12 mouse cellular contexts compared by ENCODE assay signal in genomic region chr13:40979321-40979720, GRCm38 (mm10). TPM values are rescaled to one million over a fixed set of nuclear protein-coding genes. Genes with fewer than 3 reads are reported as not detected.
DNase-seq lines count a peak whose midpoint lies in the region; ATAC-seq and TF ChIP-seq lines count a peak whose summit lies in the region.
"Had no signal": no experiment of that assay in that cellular context is flagged by ENCODE, and none has a peak within 500 bp of the region (broad histone marks: within the 10 kb centered on the region; RNA-seq: fewer than 3 reads in every experiment).

No protein-coding gene starts in this region.

- DNase-seq in forebrain, postnatal 0 days, result no peak
- DNase-seq in kidney, postnatal 14 days, result peak; percentile 65
- no peak for DNase-seq in layer of hippocampus, adult 9-11 months
- no peak for DNase-seq in MN1 (ENCODE audit: low spot score)
- DNase-seq in right cerebral cortex, postnatal 25 days, result no peak
- DNase-seq: gastrocnemius, postnatal 10 days; thymus, postnatal 4 days had no signal

- no peak for ATAC-seq in forebrain, postnatal 0 days
- ATAC-seq in forebrain, embryonic 12.5 days (ENCODE audit: low FRiP score), result no peak
- no peak for ATAC-seq in neural tube, embryonic 13.5 days (ENCODE audit: low read depth)
- ATAC-seq in neural tube, embryonic 15.5 days (ENCODE audit: low FRiP score), result no peak

- no peak overlapping the region for H3K27ac ChIP-seq in forebrain, postnatal 0 days (ENCODE audit: low read depth, low read length)
- no peak overlapping the region for H3K27ac ChIP-seq in forebrain, embryonic 12.5 days
- 0 out of 2 replicates have a peak overlapping the region, but pooled peaks have one; percentile 18 for H3K27ac ChIP-seq in neural tube, embryonic 13.5 days (replicated peaks)
- H3K27ac ChIP-seq in neural tube, embryonic 15.5 days (replicated peaks), result no peak overlapping the region
- H3K27ac ChIP-seq: liver, embryonic 15.5 days had no signal

- H3K36me3 ChIP-seq in forebrain, postnatal 0 days (ENCODE audit: insufficient read depth), result no peaks in the 10 kb centered on the region
- no peaks in the 10 kb centered on the region for H3K36me3 ChIP-seq in forebrain, embryonic 12.5 days (replicated peaks)
- H3K36me3 ChIP-seq in neural tube, embryonic 13.5 days, result no peaks in the 10 kb centered on the region
- no peaks in the 10 kb centered on the region for H3K36me3 ChIP-seq in neural tube, embryonic 15.5 days
- H3K36me3 ChIP-seq: liver, embryonic 15.5 days had no signal

- H3K4me2 ChIP-seq in forebrain, postnatal 0 days (ENCODE audit: low read depth), result no peak overlapping the region
- H3K4me2 ChIP-seq in forebrain, embryonic 12.5 days, result no peak overlapping the region
- H3K4me2 ChIP-seq in neural tube, embryonic 13.5 days, result no peak overlapping the region
- H3K4me2 ChIP-seq in neural tube, embryonic 15.5 days, result no peak overlapping the region
- H3K4me2 ChIP-seq: liver, embryonic 15.5 days had no signal

- 62% methylated on average over 2 of the region's 2 CpGs for WGBS in forebrain, postnatal 0 days
- 65% methylated on average over 2 of the region's 2 CpGs for WGBS in forebrain, embryonic 12.5 days
- WGBS in neural tube, embryonic 13.5 days, result 75% methylated on average over 2 of the region's 2 CpGs
- 61% methylated on average over 2 of the region's 2 CpGs for WGBS in neural tube, embryonic 15.5 days

- H3K9ac ChIP-seq in forebrain, postnatal 0 days, result no peak overlapping the region
- H3K9ac ChIP-seq in forebrain, embryonic 12.5 days, result no peak overlapping the region
- H3K9ac ChIP-seq in neural tube, embryonic 13.5 days, result no peak overlapping the region
- no peak overlapping the region for H3K9ac ChIP-seq in neural tube, embryonic 15.5 days (replicated peaks)
- H3K9ac ChIP-seq: liver, embryonic 15.5 days had no signal

- H3K27me3 ChIP-seq in forebrain, postnatal 0 days (ENCODE audit: insufficient read depth, low read length), result no peaks in the 10 kb centered on the region
- H3K27me3 ChIP-seq in forebrain, embryonic 12.5 days, result no peaks in the 10 kb centered on the region
- no peaks in the 10 kb centered on the region for H3K27me3 ChIP-seq in neural tube, embryonic 13.5 days
- no peaks in the 10 kb centered on the region for H3K27me3 ChIP-seq in neural tube, embryonic 15.5 days (replicated peaks)
- H3K27me3 ChIP-seq: liver, embryonic 15.5 days had no signal

- no peaks in the 10 kb centered on the region for H3K9me3 ChIP-seq in forebrain, postnatal 0 days (ENCODE audit: low read length)
- no peaks in the 10 kb centered on the region for H3K9me3 ChIP-seq in forebrain, embryonic 12.5 days
- no peaks in the 10 kb centered on the region for H3K9me3 ChIP-seq in neural tube, embryonic 13.5 days
- H3K9me3 ChIP-seq in neural tube, embryonic 15.5 days (replicated peaks), result no peaks in the 10 kb centered on the region
- H3K9me3 ChIP-seq: liver, embryonic 15.5 days had no signal

- no peaks in the 10 kb centered on the region for H3K4me1 ChIP-seq in forebrain, postnatal 0 days (ENCODE audit: insufficient read depth)
- H3K4me1 ChIP-seq in forebrain, embryonic 12.5 days, result no peaks in the 10 kb centered on the region
- no peaks in the 10 kb centered on the region for H3K4me1 ChIP-seq in neural tube, embryonic 13.5 days (replicated peaks)
- H3K4me1 ChIP-seq in neural tube, embryonic 15.5 days, result no peaks in the 10 kb centered on the region

- no peak overlapping the region for H3K4me3 ChIP-seq in forebrain, postnatal 0 days (ENCODE audit: low read depth, low read length)
- no peak overlapping the region for H3K4me3 ChIP-seq in forebrain, embryonic 12.5 days (replicated peaks)
- no peak overlapping the region for H3K4me3 ChIP-seq in neural tube, embryonic 13.5 days
- H3K4me3 ChIP-seq in neural tube, embryonic 15.5 days (replicated peaks), result no peak overlapping the region
- H3K4me3 ChIP-seq: erythroblast, embryonic 14.5 days; liver, embryonic 15.5 days had no signal

- TF ChIP-seq CTCF in forebrain, postnatal 0 days (IDR thresholded peaks at IDR 0.05; ENCODE audit: low read depth), result peak; percentile 11; the same call in 1 of the 2 replicates

RNA-seq across cellular contexts. Expression of gene Pak1ip1, which starts 21.5 kb away (rescaled TPM):
- total RNA-seq in forebrain, postnatal 0 days (2014; rRNA removed), result 42.9 and 45.9 TPM in 2 replicates
- 49.4 and 52.5 TPM in 2 replicates for polyA plus RNA-seq in forebrain, postnatal 0 days (2015; fragmentation: Nextera tagmentation; extraction: Ambion mirVana)
- polyA plus RNA-seq in forebrain, embryonic 12.5 days (2016; fragmentation: Nextera tagmentation; extraction: Ambion mirVana), result 85.5 and 93.2 TPM in 2 replicates
- 56.8 and 64.7 TPM in 2 replicates for polyA plus RNA-seq in neural tube, embryonic 13.5 days (2015; fragmentation: Nextera tagmentation; extraction: Ambion mirVana)
- polyA plus RNA-seq in neural tube, embryonic 15.5 days (2015; fragmentation: Nextera tagmentation; extraction: Ambion mirVana), result 50.3 and 60.1 TPM in 2 replicates

RNA-seq across cellular contexts. Expression of gene Tmem14c, which starts 36.8 kb away (rescaled TPM):
- total RNA-seq in forebrain, postnatal 0 days (2014; rRNA removed), result 43.2 and 53.2 TPM in 2 replicates
- polyA plus RNA-seq in forebrain, postnatal 0 days (2015; fragmentation: Nextera tagmentation; extraction: Ambion mirVana), result 121 and 127 TPM in 2 replicates
- 133 and 143 TPM in 2 replicates for polyA plus RNA-seq in forebrain, embryonic 12.5 days (2016; fragmentation: Nextera tagmentation; extraction: Ambion mirVana)
- polyA plus RNA-seq in neural tube, embryonic 13.5 days (2015; fragmentation: Nextera tagmentation; extraction: Ambion mirVana), result 147 TPM in 2 replicates
- polyA plus RNA-seq in neural tube, embryonic 15.5 days (2015; fragmentation: Nextera tagmentation; extraction: Ambion mirVana), result 142 and 155 TPM in 2 replicates
